Mouse (Mus musculus) lung, adult 2 months (tissue): ENCODE data around the gene Pcdh7.

ENCODE experiments used
- CTCF ChIP-seq: fragments of 200-500 bp; IDR thresholded peaks from 2 replicates; pipeline ENCODE4 v1.5.1; 2011; ENCODE audit warnings: mild to moderate bottlenecking, low read length, control low read depth; ENCODE audit not compliant: insufficient read depth
- POLR2A ChIP-seq: fragments of 200-500 bp; IDR thresholded peaks from 2 replicates; pipeline ENCODE4 v1.6.1; 2011; ENCODE audit warnings: low read depth, mild to moderate bottlenecking, control low read depth, low read length, borderline replicate concordance; ENCODE audit errors: extremely low read depth

DNA sequence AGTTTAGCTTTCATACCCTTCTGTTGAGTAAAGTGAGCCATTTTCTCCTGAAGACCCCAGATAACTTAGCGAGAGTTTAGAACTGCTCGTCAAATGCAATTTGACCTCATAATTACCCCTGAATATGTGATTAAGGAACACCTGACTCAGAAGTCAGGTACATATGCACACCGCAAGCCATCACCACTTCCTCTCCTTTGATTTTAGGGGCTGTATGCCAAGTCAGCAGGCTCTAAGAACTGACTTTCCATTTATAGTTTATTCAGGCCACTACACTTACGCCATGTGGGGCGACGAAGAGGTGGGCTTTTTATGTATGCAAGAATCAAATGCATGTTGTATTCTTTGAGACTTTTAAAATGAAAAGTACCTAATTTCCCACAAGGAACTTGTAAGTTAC is 366.2 kb downstream of the Pcdh7 start:
- TF ChIP-seq CTCF (no peak), POLR2A (no peak)
